Mouse (Mus musculus): Measurements from ENCODE around the gene Mdga1.

DNA sequence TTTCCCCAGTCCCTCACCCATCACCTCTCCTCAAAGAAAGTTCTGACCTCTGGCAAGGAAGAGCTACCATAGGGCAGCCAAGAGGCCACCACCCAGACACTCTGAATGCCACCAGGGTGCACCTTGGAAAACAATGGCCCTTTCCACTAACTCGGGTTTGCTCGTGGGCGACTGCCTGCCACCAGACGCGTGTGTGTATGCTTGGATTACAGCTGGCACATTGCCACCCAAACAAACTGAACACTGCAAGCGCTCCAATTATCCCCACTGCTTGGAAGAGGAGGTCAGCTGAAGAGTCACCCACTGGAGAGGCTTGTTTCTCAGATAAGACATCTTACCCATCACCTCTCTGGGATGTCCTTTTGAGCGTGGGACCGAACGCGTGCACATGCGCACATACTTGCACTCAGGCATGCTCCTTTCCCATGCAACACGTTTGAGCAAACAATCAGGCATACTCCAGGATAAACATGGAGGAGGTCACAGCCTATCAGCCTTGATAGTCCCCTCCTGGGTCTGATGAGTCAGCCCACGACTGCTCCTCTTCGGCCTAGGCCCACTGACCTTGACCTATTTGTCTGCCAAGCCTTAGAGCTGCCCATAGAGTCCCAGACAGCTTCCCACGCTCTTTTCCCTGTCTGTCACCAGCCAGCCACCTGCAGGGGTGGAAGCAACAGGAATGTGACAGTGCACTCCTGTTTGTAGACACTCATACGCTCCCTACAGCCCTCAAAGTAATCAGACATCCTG, 67.3 kb downstream of the Mdga1 start:
- TF ChIP-seq CTCF (IDR thresholded peaks at IDR 0.05; ENCODE audit: low read depth, low read length) (no peak), POLR2AphosphoS5 (IDR thresholded peaks at IDR 0.05; ENCODE audit: insufficient replicate concordance, low read depth, low read length) (no peak), GATA1 (IDR thresholded peaks at IDR 0.05; ENCODE audit: borderline replicate concordance, low read length) (no peak)
